Mouse (Mus musculus): ENCODE data around the gene Pex11a.
"Not testable (repeated sequence)": the region's sequence is repeated elsewhere in the genome, so short reads cannot be mapped to it uniquely, and the experiment has no call there.

Gene Pex11a

DNA sequence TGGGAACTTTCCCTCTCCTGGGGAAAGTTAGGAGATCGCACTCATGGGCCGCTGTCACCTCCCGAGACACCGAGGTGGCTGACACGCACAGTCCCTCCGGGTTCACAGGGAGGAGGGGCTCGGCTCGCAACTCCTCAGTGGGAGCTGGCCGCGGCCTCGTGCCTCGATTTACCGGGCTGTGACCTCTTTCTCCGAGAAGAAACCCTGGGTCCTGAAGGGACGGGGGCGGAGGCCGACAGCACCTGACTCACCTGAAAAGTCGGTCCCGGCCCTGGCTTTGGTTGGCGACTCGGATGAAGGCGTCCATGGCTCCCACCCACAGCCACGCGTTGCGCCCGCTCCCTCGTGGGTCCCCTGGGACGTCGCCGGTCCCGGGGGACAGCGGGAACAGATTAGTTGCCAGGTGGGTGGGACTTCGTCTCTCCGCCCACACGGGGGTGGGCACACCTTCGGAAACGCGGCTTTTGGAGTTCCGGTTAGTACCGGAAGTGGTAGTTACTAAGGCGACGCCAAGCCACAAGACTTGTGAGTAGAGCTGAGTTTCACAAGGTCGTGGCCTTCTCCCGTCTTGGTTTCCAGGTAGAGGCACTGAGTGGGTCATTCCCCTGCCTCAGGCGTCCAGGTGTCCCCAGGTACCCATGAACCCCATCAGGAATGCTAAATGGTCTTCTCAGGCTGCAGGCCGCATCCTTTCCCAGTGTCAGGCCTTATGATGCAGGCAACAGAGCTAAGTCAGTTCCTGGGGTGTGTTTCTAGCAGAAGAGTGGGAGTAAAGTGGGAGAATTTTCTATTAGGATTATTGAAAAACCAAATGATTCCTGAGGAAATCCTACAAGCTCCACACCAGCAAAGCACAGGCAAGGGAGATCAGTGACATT lies at the start of gene Pex11a, which contains the start of gene Wdr93:
Pex11a (minus strand) TSS at position 473 of the 878 bp plus-strand sequence.
Wdr93 (plus strand) TSS at position 505 of the 878 bp plus-strand sequence.
- DNase-seq (ENCODE audit: low read depth): peak; percentile 92

DNA sequence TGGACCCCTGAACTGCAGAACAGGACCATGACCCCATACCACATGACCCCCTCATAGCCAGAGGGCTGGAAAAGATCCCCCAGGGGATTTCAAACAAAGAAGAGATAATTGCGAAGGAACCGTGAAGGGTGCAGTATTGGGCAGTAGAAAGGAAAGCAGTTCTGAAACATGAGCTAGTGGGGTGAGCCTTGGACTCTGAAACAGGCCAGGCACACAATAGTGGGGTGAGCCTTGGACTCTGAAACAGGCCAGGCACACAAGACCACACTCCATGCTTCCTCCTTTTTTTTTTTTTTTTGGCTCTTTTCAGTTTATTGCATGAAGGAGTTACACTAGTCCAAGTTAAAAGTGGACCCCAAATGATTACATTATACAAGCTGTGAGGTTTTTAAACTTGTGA lies 46.9 kb upstream of the Pex11a start:
- not testable (repeated sequence) for DNase-seq (ENCODE audit: low read depth)

DNA sequence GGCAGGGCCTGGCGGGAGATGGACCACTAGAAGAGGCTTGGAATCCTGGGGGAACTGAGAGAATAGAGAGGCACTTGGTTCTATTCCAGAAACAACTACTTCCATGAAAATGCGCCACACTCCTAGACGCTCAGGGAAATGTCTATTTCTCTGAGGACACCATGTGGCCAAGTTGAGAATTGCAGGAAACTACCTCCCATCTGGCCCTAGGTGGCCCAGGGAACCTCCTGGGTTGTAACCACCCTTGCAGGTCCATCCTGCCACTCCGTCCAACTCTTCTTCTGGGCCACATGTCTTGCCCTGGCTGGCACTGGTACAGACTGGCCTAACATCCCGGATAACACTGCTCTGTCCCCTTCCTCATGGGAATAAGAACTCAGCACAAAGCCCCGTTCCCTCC lies 43.4 kb upstream of the Pex11a start:
- DNase-seq (ENCODE audit: low read depth): peak; percentile 62

DNA sequence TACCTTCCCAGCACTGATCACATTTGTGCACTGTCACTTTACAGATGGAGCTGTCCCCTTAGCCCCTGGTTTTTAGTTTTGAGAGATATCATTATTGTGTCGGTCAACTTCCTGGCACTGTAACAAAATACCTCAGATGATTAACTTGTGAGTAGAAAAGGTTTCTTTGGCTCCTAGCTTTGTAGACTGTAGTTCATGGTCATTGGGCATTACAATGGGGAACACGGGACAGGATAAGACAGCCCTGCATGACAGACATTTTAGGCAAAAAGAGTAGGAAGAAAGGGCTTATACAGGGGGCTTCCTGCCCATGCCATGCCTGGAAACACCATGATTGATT lies 39.6 kb upstream of the Pex11a start:
- no peak for DNase-seq (ENCODE audit: low read depth)

DNA sequence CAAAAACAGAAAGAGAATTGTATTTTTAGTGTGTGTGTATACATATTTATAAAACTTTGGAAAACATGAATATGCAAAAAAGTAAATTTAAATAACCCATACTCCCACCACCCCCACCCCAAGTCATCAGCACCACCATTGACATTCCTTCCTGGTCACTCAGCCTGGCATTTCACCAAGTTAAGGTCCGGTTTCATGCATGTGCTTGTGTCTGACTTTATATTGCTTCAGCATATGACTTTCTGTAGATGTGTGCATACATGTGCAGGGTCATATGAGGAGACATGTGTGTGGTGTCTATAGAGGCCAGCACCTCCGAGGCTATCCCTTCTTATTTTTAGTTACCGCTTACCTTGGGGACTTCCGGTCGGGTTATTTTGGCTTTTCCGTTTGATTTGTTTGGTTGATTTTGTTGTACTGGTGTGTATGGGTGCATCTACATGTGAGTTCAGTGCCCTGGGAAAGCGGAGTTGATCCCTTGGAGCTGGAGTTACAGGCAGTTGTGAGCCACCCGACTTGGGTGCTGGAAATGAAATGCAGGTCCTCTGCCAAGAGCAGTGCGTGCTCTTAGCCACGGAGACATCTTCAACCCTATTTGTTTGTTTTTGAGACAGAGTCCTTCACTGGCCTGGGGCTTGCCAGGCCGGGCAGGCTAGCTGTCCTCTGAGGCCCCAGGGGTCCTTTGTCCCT lies 39.0 kb upstream of the Pex11a start:
- peak; percentile 11 for DNase-seq (ENCODE audit: low read depth)

DNA sequence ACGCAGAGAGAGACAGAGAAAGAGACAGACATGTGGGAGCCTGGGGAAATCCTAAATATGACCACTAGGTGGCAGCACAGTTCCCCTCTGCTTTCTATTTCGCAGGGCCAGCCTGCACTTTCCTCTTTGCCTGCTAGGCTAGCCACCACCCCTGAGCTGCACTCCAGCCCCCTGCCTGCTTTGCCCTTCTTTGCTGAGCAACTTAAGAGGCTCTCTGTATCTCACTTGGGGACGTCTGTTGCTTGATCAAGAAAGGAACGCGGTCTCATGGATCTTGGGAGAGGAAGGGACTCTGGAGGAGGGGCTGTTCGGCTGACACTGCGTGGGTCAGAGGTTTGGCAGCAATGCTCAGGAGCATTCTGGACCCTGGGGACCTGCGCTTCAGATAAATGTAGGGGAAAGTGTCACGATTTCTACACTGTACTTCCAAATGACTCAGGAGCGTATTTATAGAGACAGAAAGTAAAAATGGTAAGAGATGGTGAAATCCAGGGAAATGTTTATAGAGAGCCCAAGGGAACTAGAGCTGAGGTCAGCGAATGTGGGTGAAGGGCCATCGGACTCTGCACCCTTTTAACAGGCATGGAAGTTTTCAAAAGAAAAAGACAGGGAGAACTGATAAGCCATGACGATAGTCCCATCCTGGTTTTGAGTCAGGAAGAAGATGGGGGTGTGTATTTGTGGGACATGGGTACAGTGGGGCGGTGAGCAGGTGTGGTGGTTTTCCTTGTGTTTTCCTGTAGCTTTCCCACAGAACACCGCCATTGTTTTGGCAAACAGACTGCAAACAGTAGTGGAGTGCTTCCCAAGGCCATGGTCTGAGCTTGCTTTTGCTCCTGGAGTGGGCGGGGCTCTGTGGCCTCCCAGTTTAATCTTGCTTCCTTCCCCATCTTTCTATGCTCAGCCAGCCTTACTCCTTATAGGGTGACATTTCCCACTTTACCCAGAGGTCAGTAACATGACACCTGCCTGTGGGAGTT lies 38.0 kb upstream of the Pex11a start:
- DNase-seq (ENCODE audit: low read depth): peak; percentile 83

DNA sequence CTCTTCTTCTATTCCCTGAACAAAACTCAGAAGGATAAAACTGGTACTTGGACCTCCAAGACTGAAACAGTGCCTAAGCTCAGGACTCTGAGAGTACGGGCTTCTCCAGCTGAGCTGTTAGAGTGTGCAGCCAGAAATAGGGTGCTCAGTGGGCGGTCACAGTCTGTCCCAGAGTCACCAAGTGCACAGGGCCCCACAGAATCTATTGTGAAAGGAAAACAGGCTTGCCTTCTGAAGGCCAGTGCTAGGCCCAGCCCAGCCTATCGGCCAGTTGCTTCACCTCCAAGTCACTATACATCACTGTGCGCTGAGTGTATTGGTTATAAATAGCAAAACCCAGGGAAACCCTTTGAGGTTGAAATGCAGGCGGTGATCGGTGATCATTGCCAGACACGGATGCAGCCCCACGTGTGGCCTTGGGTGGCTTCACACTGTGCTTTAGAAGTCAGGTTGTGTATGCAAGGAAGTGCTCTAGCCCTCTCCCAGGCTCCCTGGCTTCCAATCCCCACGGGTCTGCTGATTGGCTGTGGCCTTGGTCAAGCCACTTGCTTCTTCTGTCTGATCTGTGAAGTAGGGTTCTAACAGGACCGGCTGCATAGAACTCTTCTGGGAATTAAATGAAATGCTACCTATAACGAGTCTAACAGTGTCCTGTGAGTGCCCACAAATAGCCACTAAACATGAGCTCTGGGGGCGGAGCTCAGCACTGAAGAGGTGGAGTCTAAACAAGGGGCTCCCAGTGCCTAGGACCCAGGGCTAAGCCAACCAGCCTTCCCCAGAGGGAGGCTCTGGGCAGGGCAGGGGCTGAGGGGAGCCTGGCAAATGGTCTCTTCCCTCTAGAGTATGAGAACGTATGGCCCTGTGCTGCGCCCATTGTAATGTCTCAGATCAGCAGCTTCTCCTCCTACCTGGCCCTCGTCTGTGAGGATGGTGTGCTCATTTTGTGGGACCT lies 28.9 kb upstream of the Pex11a start:
- no peak for DNase-seq (ENCODE audit: low read depth)

DNA sequence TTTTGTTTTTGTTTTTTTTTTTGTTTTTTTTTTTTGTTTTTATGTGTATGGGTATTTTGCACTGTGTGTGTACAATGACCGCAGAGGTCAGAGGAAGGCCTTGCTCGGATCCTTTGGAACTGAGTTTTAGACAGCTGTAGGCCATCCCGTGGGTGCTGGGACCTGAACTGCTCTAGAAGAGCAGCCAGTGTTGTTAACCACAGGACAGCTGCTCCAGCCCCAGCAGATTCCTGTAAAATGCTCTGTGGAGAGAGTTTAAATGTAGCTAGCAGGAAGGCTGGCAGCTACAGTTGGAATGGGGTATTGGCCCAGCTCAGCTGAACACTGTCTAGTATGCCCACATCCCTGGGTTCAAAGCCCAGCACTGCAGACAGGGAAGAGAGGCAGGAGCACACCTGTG lies 26.7 kb upstream of the Pex11a start:
- no peak for DNase-seq (ENCODE audit: low read depth)

DNA sequence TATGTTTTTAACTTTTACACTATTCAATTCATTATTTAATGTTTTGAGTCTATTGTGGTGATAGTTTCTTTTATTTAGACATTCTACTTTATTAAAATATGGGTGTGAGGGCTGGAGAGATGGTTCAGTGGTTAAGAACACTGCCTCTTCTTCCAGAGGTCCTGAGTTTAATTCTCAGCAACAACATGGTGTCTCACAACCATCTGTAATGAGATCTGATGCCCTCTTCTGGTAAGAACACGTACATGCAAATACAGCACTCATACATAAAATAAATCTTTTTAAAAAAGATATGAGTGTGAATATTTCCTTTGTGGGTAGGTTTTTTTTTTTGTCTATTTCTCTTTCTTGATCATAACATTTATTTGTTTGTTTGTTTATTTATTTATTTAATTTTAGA lies 23.1 kb upstream of the Pex11a start:
- DNase-seq (ENCODE audit: low read depth): peak; percentile 21

DNA sequence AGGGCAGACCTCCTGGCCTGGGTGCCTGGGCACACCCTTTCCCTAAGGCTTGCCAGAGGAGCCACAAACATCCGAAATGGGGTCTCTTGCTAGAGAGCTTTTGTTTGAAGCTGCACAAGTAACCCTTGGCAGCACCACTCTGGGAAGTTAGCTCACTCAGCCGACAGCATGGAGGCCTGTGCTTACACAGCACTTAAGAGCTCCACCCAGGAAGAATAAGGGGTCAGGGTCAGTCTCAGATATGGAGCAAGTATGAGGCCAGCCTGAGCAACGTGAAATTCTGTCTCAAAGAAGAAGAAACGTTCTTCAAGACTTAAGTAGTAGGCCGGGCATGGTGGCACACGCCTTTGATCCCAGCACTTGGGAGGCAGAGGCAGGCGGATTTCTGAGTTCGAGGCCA lies 19.2 kb upstream of the Pex11a start:
- DNase-seq (ENCODE audit: low read depth): no peak

DNA sequence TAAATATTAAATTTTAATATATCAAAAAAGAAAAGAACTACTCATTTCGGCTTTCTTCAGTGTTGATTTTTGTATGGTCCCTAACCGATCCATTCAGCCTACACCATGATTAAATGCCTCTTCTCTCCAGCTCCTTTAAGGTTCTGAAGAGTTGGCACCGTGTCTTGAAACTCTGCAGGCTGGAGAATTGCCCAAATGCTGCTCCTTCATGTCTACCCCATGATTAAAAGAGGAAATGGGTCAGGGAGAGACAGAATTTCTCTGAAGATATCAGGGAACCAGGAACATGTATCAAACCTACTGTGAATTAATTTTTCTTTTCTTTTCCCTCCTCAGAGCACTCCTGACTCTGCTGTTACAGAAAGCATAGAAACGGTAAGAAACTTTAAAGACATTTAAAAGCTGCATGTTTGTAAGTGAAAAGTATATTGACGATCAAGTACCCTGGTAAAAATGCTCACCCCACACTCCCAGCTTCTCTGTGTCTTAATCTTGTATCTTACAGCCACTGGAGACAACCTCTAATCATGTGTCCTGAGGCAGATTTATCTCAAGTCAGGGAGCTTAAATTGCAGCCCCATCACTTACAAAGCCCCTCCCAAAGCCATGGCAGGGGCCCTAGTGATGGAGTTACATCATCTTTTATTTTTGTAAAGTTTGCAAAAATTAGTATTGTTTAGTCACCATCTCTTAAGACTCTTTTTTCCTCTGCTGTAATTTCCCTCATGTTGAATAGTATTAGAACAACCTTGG lies 18.4 kb upstream of the Pex11a start:
- no peak for DNase-seq (ENCODE audit: low read depth)

DNA sequence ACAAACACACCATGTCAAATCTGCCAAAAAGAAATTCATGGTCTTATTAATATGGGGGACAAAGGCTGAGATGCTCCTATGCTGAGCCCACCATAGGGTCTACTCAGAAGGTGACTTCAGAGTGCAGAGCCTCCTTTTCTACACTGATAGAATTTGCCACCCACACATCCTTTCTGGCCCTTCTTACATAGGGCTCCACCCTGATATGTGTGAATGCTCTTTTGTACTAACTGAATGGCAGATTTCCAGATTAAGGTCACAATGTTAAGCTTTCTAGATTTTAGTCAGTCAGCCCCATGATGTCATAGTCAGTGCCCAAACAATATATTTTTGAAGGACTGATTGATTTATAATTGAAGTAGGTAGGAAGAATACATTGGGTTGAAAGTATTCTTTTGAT lies 16.8 kb upstream of the Pex11a start:
- no peak for DNase-seq (ENCODE audit: low read depth)

DNA sequence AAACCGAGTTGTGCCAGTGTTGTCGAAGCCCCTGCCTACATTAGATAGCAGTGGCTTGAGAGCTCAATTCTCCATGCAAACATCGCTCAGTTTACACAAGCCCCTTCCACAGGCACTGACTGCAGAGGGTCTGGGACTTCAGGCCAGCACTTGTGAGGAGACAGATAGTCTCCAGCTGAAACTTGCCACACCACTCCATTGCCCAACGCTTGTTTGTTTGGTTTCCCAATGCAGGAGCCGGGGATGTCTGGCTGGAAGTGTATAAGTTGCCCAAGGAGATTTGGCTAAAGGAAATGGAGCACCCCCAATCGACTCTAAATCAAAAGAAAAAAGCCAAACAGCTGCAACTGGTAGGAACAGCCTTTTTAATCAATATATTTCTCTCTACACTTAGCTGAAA lies 15.2 kb upstream of the Pex11a start:
- no peak for DNase-seq (ENCODE audit: low read depth)

DNA sequence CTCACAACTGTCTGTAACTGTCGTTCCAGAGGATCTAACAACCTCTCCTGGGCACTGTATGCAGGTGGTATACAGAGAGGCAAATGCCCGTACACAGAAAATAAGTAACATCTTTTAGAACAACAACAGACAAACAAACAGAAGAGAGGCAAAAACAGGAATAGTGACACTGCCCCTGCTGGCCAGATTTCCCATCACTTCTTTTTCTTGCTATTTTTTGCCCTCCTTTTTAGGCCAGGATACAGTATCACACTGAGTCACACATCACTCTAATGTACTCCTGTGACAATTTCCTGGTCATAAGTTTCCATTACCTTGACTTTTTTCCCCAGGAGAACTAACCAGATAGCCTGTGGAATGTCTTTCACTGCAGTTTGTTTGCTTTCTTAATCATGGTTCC lies 13.4 kb upstream of the Pex11a start:
- DNase-seq (ENCODE audit: low read depth): peak; percentile 17

DNA sequence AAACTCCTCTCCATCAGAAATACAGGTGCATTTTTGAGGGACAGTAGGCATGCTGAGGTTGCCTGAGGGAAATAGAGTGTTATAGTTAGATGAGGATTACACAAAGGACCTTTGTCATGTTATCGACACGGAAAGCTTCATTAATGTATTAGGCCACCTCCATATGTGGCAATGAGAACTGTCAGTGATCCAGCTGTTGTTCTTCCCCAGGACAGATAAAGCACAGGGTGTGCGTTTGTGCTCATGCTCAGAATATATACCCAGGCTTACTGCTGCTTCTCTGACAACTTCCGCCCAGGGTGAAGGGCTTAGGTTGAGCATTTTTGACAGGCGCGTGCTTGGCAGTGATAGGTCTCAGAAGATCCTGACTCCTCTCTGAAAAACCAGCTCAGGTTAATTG lies 6.6 kb upstream of the Pex11a start:
- DNase-seq (ENCODE audit: low read depth): no peak

DNA sequence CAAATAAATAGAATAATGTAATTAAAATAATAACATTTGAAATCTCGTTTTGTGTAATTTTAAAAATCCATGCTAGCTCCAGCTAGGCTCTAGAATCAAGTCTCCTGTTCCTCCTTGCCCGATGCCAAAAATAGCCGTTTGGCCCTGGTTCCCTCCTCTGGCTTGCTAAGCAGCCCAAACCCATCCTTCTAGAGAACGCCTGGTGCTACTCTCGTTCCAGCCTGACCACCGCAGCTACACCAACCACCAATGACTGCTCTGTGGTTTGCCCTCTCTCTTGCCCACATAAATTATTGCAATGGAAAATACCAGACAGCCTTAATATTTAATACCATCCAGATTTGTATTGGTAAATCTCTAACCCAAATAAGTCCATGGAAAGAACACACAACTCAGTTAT lies 4.7 kb upstream of the Pex11a start:
- no peak for DNase-seq (ENCODE audit: low read depth)

DNA sequence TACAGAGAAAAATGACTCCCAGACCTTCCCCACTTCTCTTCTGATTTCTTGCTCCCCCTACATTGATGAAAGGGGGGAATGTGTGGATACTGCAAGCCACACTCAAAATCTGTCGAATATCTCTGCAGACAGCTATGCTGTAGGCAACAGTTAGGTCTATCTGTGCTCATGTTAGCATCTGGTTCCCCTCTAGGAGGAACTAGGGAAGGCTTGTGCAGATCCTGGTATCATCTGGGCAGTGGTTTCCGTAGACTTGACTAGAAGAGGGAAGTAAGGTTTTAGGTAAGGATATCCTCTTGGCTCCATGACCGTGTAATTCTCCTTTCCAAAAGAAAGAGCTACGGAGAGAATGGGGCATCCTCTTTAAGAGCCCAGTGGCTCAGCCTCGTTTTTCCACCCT lies 1.7 kb upstream of the Pex11a start:
- peak; percentile 19 for DNase-seq (ENCODE audit: low read depth)

DNA sequence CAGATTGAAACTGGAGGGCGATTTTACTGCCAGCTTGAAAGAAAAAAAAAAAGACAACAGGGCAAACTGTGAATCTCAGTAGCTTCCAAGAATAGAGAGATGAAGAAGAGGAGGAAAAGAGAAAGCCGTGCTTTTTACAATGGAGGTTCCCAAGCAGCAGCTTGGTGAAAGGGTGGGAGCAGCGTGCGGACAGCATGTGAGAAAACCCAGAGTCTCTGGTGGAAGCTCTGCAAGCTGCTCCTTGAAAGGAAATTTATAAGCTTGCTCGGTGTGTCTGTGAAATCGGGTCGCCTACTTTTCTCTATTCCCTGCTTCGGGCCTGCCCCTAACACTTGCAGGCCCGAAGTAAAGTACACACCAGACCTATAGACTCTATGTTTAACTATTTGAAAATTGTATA lies 1.1 kb upstream of the Pex11a start:
- no peak for DNase-seq (ENCODE audit: low read depth)

DNA sequence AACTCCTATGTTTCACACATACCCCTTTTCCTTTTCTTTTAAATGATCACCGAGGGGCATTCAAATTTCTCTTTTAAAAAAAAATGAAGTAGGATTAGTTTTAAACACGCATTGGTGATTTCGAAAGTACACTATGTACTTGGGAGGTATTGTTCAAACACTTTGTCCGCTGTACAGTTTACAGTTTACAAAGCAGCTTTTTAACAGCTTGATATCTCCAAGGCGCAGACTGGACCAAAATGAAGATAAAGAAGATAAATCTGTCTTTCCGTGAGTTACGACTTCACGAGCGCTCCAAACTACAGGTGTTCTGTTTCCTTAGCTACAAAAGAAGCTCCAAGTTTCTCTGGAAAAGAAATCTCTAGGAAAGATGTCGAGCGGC lies 663 bp downstream of the Pex11a start:
- DNase-seq (ENCODE audit: low read depth): peak; percentile 4

DNA sequence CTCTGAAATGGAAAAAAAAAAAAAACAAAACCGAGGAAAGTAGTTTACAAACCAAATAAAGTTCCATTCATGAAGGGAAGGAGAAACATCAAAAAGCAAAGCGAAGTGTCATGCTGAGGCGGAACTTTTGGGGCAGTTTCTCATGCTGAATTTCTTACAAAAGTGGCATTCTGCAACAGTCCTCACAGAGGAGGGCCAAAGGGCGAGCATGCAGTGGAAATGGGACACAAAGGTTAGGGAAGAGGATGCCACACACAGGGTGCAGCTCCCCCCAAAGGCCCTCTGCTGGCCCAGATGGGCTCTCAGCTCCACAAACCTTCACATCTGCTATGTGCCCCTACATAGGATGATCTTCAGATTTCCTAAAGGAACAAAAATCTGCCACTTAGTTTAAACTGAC lies 2.7 kb downstream of the Pex11a start:
- no peak for DNase-seq (ENCODE audit: low read depth)

DNA sequence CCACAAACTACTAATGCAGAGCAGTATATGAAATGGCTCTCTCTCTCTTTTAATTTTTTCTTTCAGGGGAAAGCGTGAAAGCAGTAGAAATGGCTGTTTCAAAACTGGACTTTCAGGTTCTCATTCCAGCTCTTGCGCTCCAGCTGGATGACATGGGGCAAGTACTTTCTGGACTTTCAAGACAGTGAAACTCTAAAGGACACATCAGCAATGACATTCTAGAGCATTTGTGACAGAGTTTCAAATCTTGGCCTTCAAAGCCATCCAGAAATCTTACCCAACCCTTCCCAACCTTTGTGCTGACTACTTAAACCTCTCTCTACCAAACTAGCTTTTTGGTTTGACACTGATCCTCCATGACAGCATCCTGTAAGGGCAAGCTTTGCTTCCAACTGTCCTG lies 4.0 kb downstream of the Pex11a start:
- no peak for DNase-seq (ENCODE audit: low read depth)

Data from 416B (cell line).